Mouse (Mus musculus): ENCODE data around the gene Grk3. TPM values are rescaled to one million over a fixed set of nuclear protein-coding genes. Genes with fewer than 3 reads are reported as not detected.

The Grk3 gene
- polyA plus RNA-seq, 1 experiment from 2014 or later = 2.2 TPM

GRCm38 (mm10) chr5:112972297-112972696 lies 43.3 kb downstream of the Grk3 start:
- ATAC-seq (ENCODE audit: insufficient read depth) = no peak
- no peak overlapping the region for H3K27ac ChIP-seq (replicated peaks)
- 33% methylated on average over 12 of the region's 12 CpGs for WGBS (ENCODE audit: insufficient replicate concordance)
- no peak overlapping the region for H3K4me2 ChIP-seq
- no peak overlapping the region for H3K9ac ChIP-seq
- H3K4me3 ChIP-seq (replicated peaks) = no peak overlapping the region
- no peaks in the 10 kb centered on the region for H3K4me1 ChIP-seq (replicated peaks)
- no peaks in the 10 kb centered on the region for H3K36me3 ChIP-seq (replicated peaks)
- H3K27me3 ChIP-seq = no peaks in the 10 kb centered on the region
- H3K9me3 ChIP-seq (replicated peaks) = no peaks in the 10 kb centered on the region

GRCm38 (mm10) chr5:112963495-112963894 lies 52.1 kb downstream of the Grk3 start:
- Histone ChIP-seq H3K4me2 (no peak overlapping the region), H3K36me3 (replicated peaks) (no peaks in the 10 kb centered on the region), H3K9ac (no peak overlapping the region), H3K4me1 (replicated peaks) (peaks cover 6% of the 10 kb centered on the region; the same call in 1 of the 2 replicates), H3K27ac (replicated peaks) (no peak overlapping the region), H3K27me3 (no peaks in the 10 kb centered on the region), H3K4me3 (replicated peaks) (no peak overlapping the region), H3K9me3 (replicated peaks) (no peaks in the 10 kb centered on the region)
- WGBS (ENCODE audit: insufficient replicate concordance) = 41% methylated on average over 4 of the region's 4 CpGs
- ATAC-seq (ENCODE audit: insufficient read depth) = no peak

GRCm38 (mm10) chr5:112962166-112962565 lies 53.4 kb downstream of the Grk3 start:
- no peak for ATAC-seq (ENCODE audit: insufficient read depth)
- Histone ChIP-seq H3K36me3 (replicated peaks) (no peaks in the 10 kb centered on the region), H3K27ac (replicated peaks) (no peak overlapping the region), H3K4me2 (no peak overlapping the region), H3K4me3 (replicated peaks) (no peak overlapping the region), H3K4me1 (replicated peaks) (peaks cover 10% of the 10 kb centered on the region; the same call in 1 of the 2 replicates), H3K9ac (no peak overlapping the region), H3K27me3 (no peaks in the 10 kb centered on the region), H3K9me3 (replicated peaks) (no peaks in the 10 kb centered on the region)
- 64% methylated on average over 6 of the region's 6 CpGs for WGBS (ENCODE audit: insufficient replicate concordance)

- H3K9ac ChIP-seq = no peak overlapping the region
- H3K4me1 ChIP-seq (replicated peaks) = peaks cover 15% of the 10 kb centered on the region; the same call in 1 of the 2 replicates
- no peaks in the 10 kb centered on the region for H3K9me3 ChIP-seq (replicated peaks)
- H3K4me3 ChIP-seq (replicated peaks) = no peak overlapping the region
- ATAC-seq (ENCODE audit: insufficient read depth) = no peak
- no peaks in the 10 kb centered on the region for H3K27me3 ChIP-seq
- no peak overlapping the region for H3K4me2 ChIP-seq
- H3K36me3 ChIP-seq (replicated peaks) = no peaks in the 10 kb centered on the region
- WGBS (ENCODE audit: insufficient replicate concordance) = 47% methylated on average over 3 of the region's 3 CpGs
- H3K27ac ChIP-seq (replicated peaks) = no peak overlapping the region
Measured at GRCm38 (mm10) chr5:112960911-112961310, 54.7 kb downstream of the Grk3 start.

- Histone ChIP-seq H3K4me1 (replicated peaks) (peaks cover 15% of the 10 kb centered on the region; the same call in 1 of the 2 replicates), H3K4me3 (replicated peaks) (no peak overlapping the region), H3K36me3 (replicated peaks) (no peaks in the 10 kb centered on the region), H3K9ac (no peak overlapping the region), H3K27me3 (no peaks in the 10 kb centered on the region), H3K27ac (replicated peaks) (0 out of 2 replicates have a peak overlapping the region, but pooled peaks have one; percentile 14), H3K4me2 (no peak overlapping the region), H3K9me3 (replicated peaks) (no peaks in the 10 kb centered on the region)
- 65% methylated on average over 5 of the region's 5 CpGs for WGBS (ENCODE audit: insufficient replicate concordance)
- peak; percentile 72 for ATAC-seq (ENCODE audit: insufficient read depth)
Measured at GRCm38 (mm10) chr5:112958293-112958692, 57.3 kb downstream of the Grk3 start.

- Histone ChIP-seq H3K9me3 (replicated peaks) (no peaks in the 10 kb centered on the region), H3K36me3 (replicated peaks) (no peaks in the 10 kb centered on the region), H3K4me3 (replicated peaks) (no peak overlapping the region), H3K9ac (no peak overlapping the region), H3K27ac (replicated peaks) (no peak overlapping the region), H3K4me2 (no peak overlapping the region; the same call in 1 of the 2 replicates), H3K4me1 (replicated peaks) (peaks cover 15% of the 10 kb centered on the region; the same call in 1 of the 2 replicates), H3K27me3 (no peaks in the 10 kb centered on the region)
- no peak for ATAC-seq (ENCODE audit: insufficient read depth)
- 70% methylated on average over 12 of the region's 12 CpGs for WGBS (ENCODE audit: insufficient replicate concordance)
Measured at GRCm38 (mm10) chr5:112956841-112957240, 58.8 kb downstream of the Grk3 start.

- Histone ChIP-seq H3K9ac (no peak overlapping the region), H3K36me3 (replicated peaks) (no peaks in the 10 kb centered on the region), H3K9me3 (replicated peaks) (no peaks in the 10 kb centered on the region), H3K4me1 (replicated peaks) (peaks cover 15% of the 10 kb centered on the region; the same call in 1 of the 2 replicates), H3K4me2 (no peak overlapping the region; the same call in 1 of the 2 replicates), H3K27me3 (no peaks in the 10 kb centered on the region), H3K27ac (replicated peaks) (no peak overlapping the region), H3K4me3 (replicated peaks) (no peak overlapping the region)
- WGBS (ENCODE audit: insufficient replicate concordance) = 60% methylated on average over 8 of the region's 8 CpGs
- ATAC-seq (ENCODE audit: insufficient read depth) = no peak
Measured at GRCm38 (mm10) chr5:112956368-112956767, 59.2 kb downstream of the Grk3 start.

GRCm38 (mm10) chr5:112950847-112951246 lies 64.7 kb downstream of the Grk3 start:
- H3K27ac ChIP-seq (replicated peaks) = no peak overlapping the region
- no peak for ATAC-seq (ENCODE audit: insufficient read depth)
- no peak overlapping the region for H3K4me3 ChIP-seq (replicated peaks)
- H3K36me3 ChIP-seq (replicated peaks) = no peaks in the 10 kb centered on the region; the same call in 1 of the 2 replicates
- H3K9ac ChIP-seq = no peak overlapping the region
- H3K4me1 ChIP-seq (replicated peaks) = no peaks in the 10 kb centered on the region; the same call in 1 of the 2 replicates
- H3K9me3 ChIP-seq (replicated peaks) = no peaks in the 10 kb centered on the region
- 50% methylated on average over 3 of the region's 3 CpGs for WGBS (ENCODE audit: insufficient replicate concordance)
- H3K4me2 ChIP-seq = no peak overlapping the region
- H3K27me3 ChIP-seq = no peaks in the 10 kb centered on the region

GRCm38 (mm10) chr5:112945925-112946324 lies 69.7 kb downstream of the Grk3 start:
- ATAC-seq (ENCODE audit: insufficient read depth) = no peak
- H3K4me1 ChIP-seq (replicated peaks) = no peaks in the 10 kb centered on the region
- H3K9me3 ChIP-seq (replicated peaks) = no peaks in the 10 kb centered on the region
- no peak overlapping the region for H3K4me3 ChIP-seq (replicated peaks)
- 59% methylated on average over 7 of the region's 7 CpGs for WGBS (ENCODE audit: insufficient replicate concordance)
- no peaks in the 10 kb centered on the region; the same call in 1 of the 2 replicates for H3K36me3 ChIP-seq (replicated peaks)
- H3K4me2 ChIP-seq = no peak overlapping the region
- H3K9ac ChIP-seq = no peak overlapping the region
- H3K27ac ChIP-seq (replicated peaks) = no peak overlapping the region
- no peaks in the 10 kb centered on the region for H3K27me3 ChIP-seq

GRCm38 (mm10) chr5:112942244-112942643 lies 73.3 kb downstream of the Grk3 start:
- Histone ChIP-seq H3K36me3 (replicated peaks) (peaks cover 3% of the 10 kb centered on the region; the same call in 1 of the 2 replicates), H3K9ac (no peak overlapping the region), H3K4me3 (replicated peaks) (no peak overlapping the region), H3K27ac (replicated peaks) (no peak overlapping the region), H3K27me3 (no peaks in the 10 kb centered on the region), H3K9me3 (replicated peaks) (no peaks in the 10 kb centered on the region), H3K4me2 (no peak overlapping the region), H3K4me1 (replicated peaks) (no peaks in the 10 kb centered on the region)
- no peak for ATAC-seq (ENCODE audit: insufficient read depth)
- WGBS (ENCODE audit: insufficient replicate concordance) = 65% methylated on average over 7 of the region's 7 CpGs

- Histone ChIP-seq H3K4me3 (replicated peaks) (no peak overlapping the region), H3K4me2 (no peak overlapping the region), H3K9me3 (replicated peaks) (no peaks in the 10 kb centered on the region), H3K27me3 (no peaks in the 10 kb centered on the region), H3K27ac (replicated peaks) (no peak overlapping the region), H3K9ac (no peak overlapping the region), H3K4me1 (replicated peaks) (no peaks in the 10 kb centered on the region), H3K36me3 (replicated peaks) (0 out of 2 replicates have a peak, but pooled peaks cover 4% of the 10 kb centered on the region)
- no peak for ATAC-seq (ENCODE audit: insufficient read depth)
- WGBS (ENCODE audit: insufficient replicate concordance) = 85% methylated on average over 12 of the region's 12 CpGs
Measured at GRCm38 (mm10) chr5:112941001-112941400, 74.6 kb downstream of the Grk3 start.

GRCm38 (mm10) chr5:112936632-112937031 lies 79.0 kb downstream of the Grk3 start:
- Histone ChIP-seq H3K27me3 (no peaks in the 10 kb centered on the region), H3K4me2 (no peak overlapping the region), H3K4me3 (replicated peaks) (no peak overlapping the region), H3K9ac (no peak overlapping the region), H3K4me1 (replicated peaks) (no peaks in the 10 kb centered on the region), H3K36me3 (replicated peaks) (0 out of 2 replicates have a peak, but pooled peaks cover 10% of the 10 kb centered on the region), H3K27ac (replicated peaks) (no peak overlapping the region), H3K9me3 (replicated peaks) (no peaks in the 10 kb centered on the region)
- ATAC-seq (ENCODE audit: insufficient read depth) = no peak
- 61% methylated on average over 10 of the region's 10 CpGs for WGBS (ENCODE audit: insufficient replicate concordance)

All from liver, embryonic 15.5 days (tissue).